Mouse (Mus musculus) limb, embryonic 14.5 days (tissue): ENCODE measurements around the gene BC017158. TPM values are rescaled to one million over a fixed set of nuclear protein-coding genes. Genes with fewer than 3 reads are reported as not detected.
A peak's percentile ranks its signal among the peaks of the same experiment; 100 is the strongest.

ENCODE experiments used
- ATAC-seq: fragments of 200-750 bp; cut with Nextera tagmentation; 2 replicates; pipeline ENCODE4 v1.8.0; 2017; ENCODE audit warnings: low read depth, moderate number of reproducible peaks, moderate TSS enrichment; ENCODE audit not compliant: low FRiP score
- DNase-seq: peaks from one replicate; pipeline ENCODE4 v3.0.0-alpha.2; 2015; ENCODE audit warnings: low spot score
- H3K27ac ChIP-seq: fragments of 300-500 bp; sonication (generic); replicated peaks from 2 replicates; pipeline ENCODE4 v1.5.1; 2014; ENCODE audit warnings: low read depth, mild to moderate bottlenecking, low read length, moderate library complexity, mixed read lengths
- H3K27me3 ChIP-seq: fragments of 300-500 bp; sonication (generic); 2 replicates; pipeline ENCODE4 v1.6.1; 2014; ENCODE audit warnings: low read length, mixed read lengths; ENCODE audit not compliant: control insufficient read depth, insufficient read depth
- H3K36me3 ChIP-seq: fragments of 300-500 bp; sonication (generic); 2 replicates; pipeline ENCODE4 v1.6.1; 2014; ENCODE audit warnings: mild to moderate bottlenecking, low read length, moderate library complexity, mixed read lengths; ENCODE audit not compliant: control insufficient read depth, insufficient read depth
- H3K4me1 ChIP-seq: fragments of 300-500 bp; sonication (generic); 2 replicates; pipeline ENCODE4 v1.6.1; 2014; ENCODE audit warnings: antibody characterized with exemption, low read length, mixed read lengths; ENCODE audit not compliant: control insufficient read depth, insufficient read depth
- H3K4me2 ChIP-seq: fragments of 300-500 bp; sonication (generic); replicated peaks from 2 replicates; pipeline ENCODE4 v1.6.1; 2014; ENCODE audit warnings: low read depth, mild to moderate bottlenecking, low read length, moderate library complexity; ENCODE audit not compliant: severe bottlenecking
- H3K4me3 ChIP-seq: fragments of 300-500 bp; sonication (generic); replicated peaks from 2 replicates; pipeline ENCODE4 v1.5.1; 2014; ENCODE audit warnings: low read length
- H3K9ac ChIP-seq: fragments of 300-500 bp; sonication (generic); 2 replicates; pipeline ENCODE4 v1.6.1; 2014; ENCODE audit warnings: mild to moderate bottlenecking, low read depth, low read length, moderate library complexity; ENCODE audit not compliant: severe bottlenecking
- H3K9me3 ChIP-seq: fragments of 300-500 bp; sonication (generic); 2 replicates; pipeline ENCODE4 v1.6.1; 2016; ENCODE audit warnings: low read length; ENCODE audit not compliant: control insufficient read depth
- POLR2A ChIP-seq: fragments of 200-500 bp; IDR thresholded peaks from 2 replicates; pipeline ENCODE4 v1.8.0; 2012; ENCODE audit warnings: inconsistent platforms, mild to moderate bottlenecking, moderate library complexity, borderline replicate concordance; ENCODE audit not compliant: insufficient read depth, insufficient read length; ENCODE audit errors: extremely low read depth
- WGBS: fragments of 180-500 bp; shearing (Covaris S2); extraction: QIAGEN DNeasy Blood & Tissue Kit; methylation state at CpG from one replicate; pipeline ENCODE4 v1.1.7; 2014; 5-methylcytosine and 5-hydroxymethylcytosine counted together
- polyA plus RNA-seq, 2 experiments: library from polyadenylated mRNA; depleted of rRNA in 1 of 2; stranded (reverse) in 1 of 2; unstranded in 1 of 2; fragments of >200 nt; fragmentation: Nextera tagmentation in 1 of 2; extraction: Ambion mirVana in 1 of 2; gene quantifications; 2 replicates each; pipeline versions ENCODE4 v1.2.1 to v1.2.3; 2012 to 2014

The BC017158 gene
- 46.1 and 52.6 TPM in 2 replicates for polyA plus RNA-seq (2012; rRNA removed)
- polyA plus RNA-seq (2014; fragmentation: Nextera tagmentation; extraction: Ambion mirVana), result 28.5 and 31.8 TPM in 2 replicates

DNA sequence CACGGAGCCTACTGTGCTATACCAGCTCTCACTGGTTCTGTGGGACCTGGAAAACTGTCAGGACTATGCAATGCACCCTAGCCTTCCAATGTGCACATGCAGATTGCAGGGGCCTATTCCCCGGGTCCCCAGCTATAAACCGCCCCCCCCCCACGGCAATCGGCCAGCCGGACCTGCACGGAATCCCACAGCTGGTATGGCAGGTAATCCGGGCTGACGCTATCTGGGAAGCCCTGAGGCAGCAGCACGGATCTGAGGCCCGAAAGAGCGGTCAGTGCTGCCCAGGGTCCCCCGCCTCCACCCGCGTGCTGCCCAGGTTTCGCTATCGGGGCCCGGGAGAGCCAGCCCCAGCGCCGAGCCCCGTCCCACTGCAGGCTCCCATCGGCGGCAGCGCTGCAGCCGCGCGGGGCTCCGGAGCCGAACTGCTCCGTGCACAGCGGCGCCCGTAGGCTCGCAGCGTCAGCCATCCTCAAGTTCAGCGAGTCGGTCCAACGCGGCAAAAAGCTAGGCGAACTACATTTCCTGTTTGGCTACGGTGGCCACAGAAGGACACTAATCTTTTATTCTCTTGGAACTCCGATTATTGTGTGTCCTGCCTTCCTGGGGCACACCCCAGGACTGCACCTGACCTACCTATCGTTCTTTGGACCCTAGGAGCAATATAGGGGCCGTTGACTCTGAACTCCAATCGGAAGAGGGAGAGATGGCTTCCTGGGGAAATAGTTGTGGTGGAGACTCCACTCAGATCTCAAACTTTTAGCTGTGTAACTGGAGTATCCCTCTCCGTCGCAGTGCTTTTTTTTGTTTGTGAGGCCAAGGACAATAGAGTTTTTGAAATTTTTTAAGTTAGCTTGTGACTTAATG, at the start of gene BC017158:
Gene BC017158, minus strand, starts transcription at position 554 of the 864 bp plus-strand sequence.
- H3K27ac ChIP-seq, result peak within 1 kb of the TSS; percentile 94
- ATAC-seq, result peak; percentile 61
- H3K4me3 ChIP-seq, result peak within 1 kb of the TSS; percentile 85
- H3K36me3 ChIP-seq, result peaks cover 16% of the 10 kb centered on the region; the same call in 1 of the 2 replicates
- no peaks in the 10 kb centered on the region for H3K9me3 ChIP-seq
- peak within 1 kb of the TSS; percentile 66 for H3K4me2 ChIP-seq
- H3K4me1 ChIP-seq, result peaks cover 17% of the 10 kb centered on the region
- H3K27me3 ChIP-seq, result no peaks in the 10 kb centered on the region
- 2% methylated on average over 47 of the region's 47 CpGs for WGBS
- 0 out of 2 replicates have a peak, but pooled peaks have one; percentile 34 for TF ChIP-seq POLR2A
- peak within 1 kb of the TSS; percentile 93 for H3K9ac ChIP-seq
- DNase-seq, result peak; percentile 84

GRCm38 (mm10) chr7:128346991-128347390, 49.0 kb upstream of the BC017158 start:
- Histone ChIP-seq H3K36me3 (no peaks in the 10 kb centered on the region), H3K27me3 (no peaks in the 10 kb centered on the region), H3K27ac (no peak overlapping the region), H3K4me3 (no peak overlapping the region), H3K4me2 (no peak overlapping the region), H3K4me1 (no peaks in the 10 kb centered on the region), H3K9ac (no peak overlapping the region), H3K9me3 (peaks cover 5% of the 10 kb centered on the region; the same call in 1 of the 2 replicates)
- no peak for DNase-seq
- 66% methylated on average over 8 of the region's 8 CpGs for WGBS
- no peak for ATAC-seq
- TF ChIP-seq POLR2A, result no peak

GRCm38 (mm10) chr7:128346522-128346921, 48.6 kb upstream of the BC017158 start:
- Histone ChIP-seq H3K4me3 (no peak overlapping the region), H3K27ac (no peak overlapping the region), H3K4me2 (no peak overlapping the region), H3K4me1 (no peaks in the 10 kb centered on the region), H3K9ac (no peak overlapping the region), H3K9me3 (peaks cover 5% of the 10 kb centered on the region; the same call in 1 of the 2 replicates), H3K36me3 (no peaks in the 10 kb centered on the region), H3K27me3 (no peaks in the 10 kb centered on the region)
- no peak for TF ChIP-seq POLR2A
- WGBS, result 66% methylated on average over 2 of the region's 2 CpGs
- no peak for ATAC-seq
- DNase-seq, result no peak

DNA sequence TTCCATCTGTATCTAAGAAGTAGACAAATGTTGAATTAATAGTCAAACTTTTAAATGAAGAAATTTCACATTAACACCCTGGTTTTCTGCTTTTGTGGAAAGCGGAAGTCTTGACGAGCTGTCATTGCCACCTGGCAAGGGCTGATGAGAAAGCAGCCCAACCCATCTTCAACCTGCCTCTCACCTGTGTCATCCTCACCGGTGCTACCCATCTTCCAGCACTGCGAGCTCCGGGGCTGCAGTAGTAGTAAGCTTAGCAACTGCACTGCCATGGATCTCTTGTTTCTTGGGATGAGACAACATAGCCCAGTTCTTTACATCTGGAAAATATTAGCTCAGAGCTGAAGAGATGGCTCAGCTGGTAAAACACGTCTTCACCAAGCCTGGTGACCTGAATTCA, 47.7 kb upstream of the BC017158 start:
- H3K27me3 ChIP-seq, result no peaks in the 10 kb centered on the region
- no peak overlapping the region for H3K4me2 ChIP-seq
- H3K27ac ChIP-seq, result no peak overlapping the region
- no peak overlapping the region for H3K4me3 ChIP-seq
- no peak overlapping the region for H3K9ac ChIP-seq
- H3K9me3 ChIP-seq, result peaks cover 5% of the 10 kb centered on the region; the same call in 1 of the 2 replicates
- 69% methylated on average over 6 of the region's 6 CpGs for WGBS
- no peaks in the 10 kb centered on the region for H3K4me1 ChIP-seq
- TF ChIP-seq POLR2A, result no peak
- DNase-seq (no peak), ATAC-seq (no peak)
- no peaks in the 10 kb centered on the region for H3K36me3 ChIP-seq

DNA sequence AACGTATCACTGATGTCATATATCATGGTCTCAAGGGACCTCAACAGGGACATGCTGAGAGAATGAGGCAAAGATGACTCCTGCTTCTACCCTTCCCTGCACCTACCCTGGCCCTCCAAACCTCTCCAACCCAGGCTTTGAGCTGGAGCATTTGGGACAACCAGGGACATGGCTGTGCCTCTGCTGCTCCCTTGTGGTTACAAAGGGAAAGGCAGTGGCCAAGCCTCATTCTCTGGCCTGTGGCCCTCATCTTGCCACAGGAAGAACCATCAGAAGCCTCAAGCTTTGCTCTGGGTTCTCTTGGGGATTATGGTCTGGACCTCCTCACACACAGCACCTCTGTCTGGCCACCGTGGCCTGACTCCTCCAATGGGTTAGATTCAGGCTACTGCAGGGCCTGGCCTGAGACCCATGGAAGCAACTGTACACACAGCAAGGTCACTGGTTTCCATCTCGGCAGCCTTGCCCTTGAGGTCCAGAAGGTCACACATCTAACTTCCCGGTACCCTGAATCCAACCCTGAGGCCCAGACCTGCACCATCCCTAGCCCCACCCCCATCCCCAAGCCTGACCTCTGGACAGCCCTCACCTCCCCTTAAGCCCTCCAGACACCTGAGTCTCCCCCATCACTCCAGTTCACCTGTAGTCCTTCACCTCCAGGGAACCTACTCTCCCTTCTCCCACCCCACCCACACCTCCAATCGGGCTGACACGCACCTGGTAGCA, 47.1 kb upstream of the BC017158 start:
- Histone ChIP-seq H3K36me3 (no peaks in the 10 kb centered on the region), H3K9me3 (peaks cover 5% of the 10 kb centered on the region; the same call in 1 of the 2 replicates), H3K4me2 (no peak overlapping the region), H3K27me3 (no peaks in the 10 kb centered on the region), H3K9ac (no peak overlapping the region), H3K27ac (no peak overlapping the region), H3K4me3 (no peak overlapping the region), H3K4me1 (no peaks in the 10 kb centered on the region)
- DNase-seq, result peak; percentile 71
- WGBS, result 65% methylated on average over 6 of the region's 6 CpGs
- TF ChIP-seq POLR2A, result no peak
- ATAC-seq, result peak; percentile 60; the same call in 1 of the 2 replicates
